ENCODE assay signal across 20 mouse cellular contexts in genomic region chr8:86473121-86473520, GRCm38 (mm10).
DNase-seq lines count a peak whose midpoint lies in the region; ATAC-seq lines count a peak whose summit lies in the region.
"Had no signal": no experiment of that assay in that cellular context is flagged by ENCODE, and none has a peak within 500 bp of the region (broad histone marks: within the 10 kb centered on the region; RNA-seq: fewer than 3 reads in every experiment).

No protein-coding gene starts in this region.

- 52% methylated on average over 6 of the region's 6 CpGs for WGBS in midbrain, embryonic 11.5 days

- no peak overlapping the region for H3K4me3 ChIP-seq in midbrain, embryonic 11.5 days (ENCODE audit: low read depth, low read length)
- H3K4me3 ChIP-seq: embryonic facial prominence, embryonic 13.5 days; intestine, embryonic 15.5 days; limb, embryonic 13.5 days; stomach, embryonic 15.5 days had no signal

- no peak overlapping the region for H3K4me2 ChIP-seq in midbrain, embryonic 11.5 days
- H3K4me2 ChIP-seq: embryonic facial prominence, embryonic 13.5 days; intestine, embryonic 15.5 days; limb, embryonic 13.5 days; stomach, embryonic 15.5 days had no signal

- H3K27me3 ChIP-seq in midbrain, embryonic 11.5 days (ENCODE audit: control insufficient read depth, insufficient read depth, low read length), result no peaks in the 10 kb centered on the region
- H3K27me3 ChIP-seq: embryonic facial prominence, embryonic 13.5 days; intestine, embryonic 15.5 days; limb, embryonic 13.5 days; stomach, embryonic 15.5 days had no signal

- H3K4me1 ChIP-seq in midbrain, embryonic 11.5 days (ENCODE audit: control insufficient read depth, insufficient read depth, low read length), result no peaks in the 10 kb centered on the region
- H3K4me1 ChIP-seq: embryonic facial prominence, embryonic 13.5 days; intestine, embryonic 15.5 days; limb, embryonic 13.5 days; stomach, embryonic 15.5 days had no signal

- no peaks in the 10 kb centered on the region for H3K9me3 ChIP-seq in midbrain, embryonic 11.5 days (ENCODE audit: control insufficient read depth, low read length)
- H3K9me3 ChIP-seq: embryonic facial prominence, embryonic 13.5 days; intestine, embryonic 15.5 days; limb, embryonic 13.5 days; stomach, embryonic 15.5 days had no signal

- DNase-seq in frontal cortex, postnatal 36 days (ENCODE audit: low spot score in 2 of 2), result peak; percentile 21 to 24
- no peak for DNase-seq in frontal cortex, postnatal 25 days (ENCODE audit: low spot score in 2 of 2)
- peak; percentile 6 to 45 for DNase-seq in layer of hippocampus, adult 18-20 months (ENCODE audit: low spot score in 2 of 2)
- DNase-seq in layer of hippocampus, adult 9-11 months, result no peak
- DNase-seq in brain, adult 2 months (ENCODE audit: low read depth, low spot score), result peak; percentile 63
- DNase-seq in midbrain, embryonic 11.5 days (ENCODE audit: low spot score, missing footprints), result no peak
- no peak for DNase-seq in cerebellum, postnatal 14 days
- no peak for DNase-seq in cerebellum, adult 8-10 months
- DNase-seq: adrenal gland, postnatal 25 days; B cell, adult 2 months; cerebellum, adult 9-11 months; gastrocnemius, postnatal 25 days; kidney, adult 9 months; thymus, adult 18-20 months; thymus, postnatal 4 days had no signal

- H3K27ac ChIP-seq in midbrain, embryonic 11.5 days (ENCODE audit: low read depth, low read length), result no peak overlapping the region
- H3K27ac ChIP-seq: embryonic facial prominence, embryonic 13.5 days; intestine, embryonic 15.5 days; limb, embryonic 13.5 days; stomach, embryonic 15.5 days had no signal

- peak; percentile 63 for ATAC-seq in midbrain, embryonic 11.5 days (ENCODE audit: low FRiP score)
- ATAC-seq: intestine, embryonic 15.5 days; lung, postnatal 0 days had no signal

- no peaks in the 10 kb centered on the region for H3K36me3 ChIP-seq in midbrain, embryonic 11.5 days (ENCODE audit: control insufficient read depth, insufficient read depth, low read length)
- H3K36me3 ChIP-seq: embryonic facial prominence, embryonic 13.5 days; intestine, embryonic 15.5 days; limb, embryonic 13.5 days; stomach, embryonic 15.5 days had no signal

- H3K9ac ChIP-seq in midbrain, embryonic 11.5 days (ENCODE audit: low read length), result no peak overlapping the region
- H3K9ac ChIP-seq: embryonic facial prominence, embryonic 13.5 days; intestine, embryonic 15.5 days; limb, embryonic 13.5 days; stomach, embryonic 15.5 days had no signal

Comparison
In these comparisons a context has a peak if more than half of its experiments do, and no peak if none do; other contexts are left out.
1. DNase-seq: peak in frontal cortex, postnatal 36 days (2 of 2), layer of hippocampus, adult 18-20 months (2 of 2) and brain, adult 2 months (single experiment); none in frontal cortex, postnatal 25 days (0 of 2), layer of hippocampus, adult 9-11 months (single experiment), midbrain, embryonic 11.5 days (single experiment), cerebellum, postnatal 14 days (0 of 2) and cerebellum, adult 8-10 months (single experiment).